Mouse (Mus musculus) bone marrow, adult 2 months (tissue): ENCODE measurements around the gene Pcare. TPM values are rescaled to one million over a fixed set of nuclear protein-coding genes. Genes with fewer than 3 reads are reported as not detected.

Experiments used
- H3K27ac ChIP-seq: fragments of 200-500 bp; 2 replicates; pipeline ENCODE4 v1.5.1; 2012; ENCODE audit warnings: low read depth, mild to moderate bottlenecking, control low read depth, inconsistent platforms, low read length; ENCODE audit not compliant: control insufficient read depth, poor library complexity, insufficient read depth
- H3K4me1 ChIP-seq: fragments of 200-500 bp; 2 replicates; pipeline ENCODE4 v1.6.1; 2011; ENCODE audit warnings: low read length; ENCODE audit not compliant: control insufficient read depth, insufficient read depth
- H3K4me3 ChIP-seq: fragments of 200-500 bp; replicated peaks from 2 replicates; pipeline ENCODE3; 2011; ENCODE audit warnings: mild to moderate bottlenecking, low read depth, low read length, control low read depth; ENCODE audit not compliant: control insufficient read depth
- CTCF ChIP-seq: fragments of 200-500 bp; IDR thresholded peaks from 2 replicates; pipeline ENCODE4 v1.5.1; 2011; ENCODE audit warnings: low read length, control low read depth; ENCODE audit not compliant: control insufficient read depth, insufficient read depth
- POLR2A ChIP-seq: fragments of 200-500 bp; IDR thresholded peaks from 2 replicates; pipeline ENCODE4 v1.6.1; 2011; ENCODE audit warnings: low read depth, mild to moderate bottlenecking, control low read depth, low read length, borderline replicate concordance; ENCODE audit not compliant: control insufficient read depth
- WGBS: fragments of 180-500 bp; shearing (Covaris S2); methylation state at CpG from one replicate; pipeline ENCODE4 v1.1.7; 2018; 5-methylcytosine and 5-hydroxymethylcytosine counted together
- polyA plus RNA-seq: library from polyadenylated mRNA; stranded (reverse); fragments of >200 nt; gene quantifications from 2 replicates; pipeline ENCODE4 v1.2.4, GENCODE M21; 2011; ENCODE audit warnings: low replicate concordance; ENCODE audit not compliant: missing spikeins, insufficient read depth, insufficient read length

The Pcare gene
- not detected in 2 replicates for polyA plus RNA-seq

GRCm38 (mm10) chr17:71752831-71753230 lies at the start of gene Pcare:
Pcare (minus strand) TSS chr17:71752894.
- 78% methylated on average over 10 of the region's 10 CpGs for WGBS
- TF ChIP-seq POLR2A (no peak), CTCF (no peak)
- Histone ChIP-seq H3K27ac (no peak within 1 kb of the TSS), H3K4me1 (no peaks in the 10 kb centered on the region), H3K4me3 (no peak within 1 kb of the TSS)

GRCm38 (mm10) chr17:71795521-71796205 lies 43.0 kb upstream of the Pcare start:
- H3K4me1 ChIP-seq = no peaks in the 10 kb centered on the region
- no peak for TF ChIP-seq CTCF
- TF ChIP-seq POLR2A = no peak
- H3K4me3 ChIP-seq = no peak overlapping the region
- 80% methylated on average over 15 of the region's 15 CpGs for WGBS
- no peak overlapping the region for H3K27ac ChIP-seq

GRCm38 (mm10) chr17:71791622-71792021 lies 38.9 kb upstream of the Pcare start:
- WGBS = 82% methylated on average over 4 of the region's 4 CpGs

GRCm38 (mm10) chr17:71791109-71791508 lies 38.4 kb upstream of the Pcare start:
- no peak overlapping the region for H3K27ac ChIP-seq
- H3K4me1 ChIP-seq = no peaks in the 10 kb centered on the region
- TF ChIP-seq CTCF (no peak), POLR2A (no peak)
- H3K4me3 ChIP-seq = no peak overlapping the region
- WGBS = 81% methylated on average over 4 of the region's 4 CpGs

More at GRCm38 (mm10) chr17:71791622-71792021, 38.9 kb upstream of the Pcare start:
- TF ChIP-seq POLR2A (no peak), CTCF (no peak)
- Histone ChIP-seq H3K4me3 (no peak overlapping the region), H3K4me1 (no peaks in the 10 kb centered on the region), H3K27ac (no peak overlapping the region)

GRCm38 (mm10) chr17:71786456-71786855 lies 33.8 kb upstream of the Pcare start:
- no peaks in the 10 kb centered on the region; the same call in 1 of the 2 replicates for H3K4me1 ChIP-seq
- H3K27ac ChIP-seq = no peak overlapping the region
- TF ChIP-seq POLR2A (no peak), CTCF (no peak)
- H3K4me3 ChIP-seq = no peak overlapping the region

- WGBS = 42% methylated on average over 10 of the region's 10 CpGs
- TF ChIP-seq POLR2A (no peak), CTCF (no peak)
- H3K27ac ChIP-seq = no peak overlapping the region
- H3K4me1 ChIP-seq = no peaks in the 10 kb centered on the region; the same call in 1 of the 2 replicates
- H3K4me3 ChIP-seq = no peak overlapping the region
Observed at GRCm38 (mm10) chr17:71783366-71783735, 30.7 kb upstream of the Pcare start.

GRCm38 (mm10) chr17:71782699-71783365 lies 30.1 kb upstream of the Pcare start:
- 2% methylated on average over 58 of the region's 59 CpGs for WGBS
- no peak overlapping the region for H3K27ac ChIP-seq
- H3K4me3 ChIP-seq = no peak overlapping the region
- no peaks in the 10 kb centered on the region; the same call in 1 of the 2 replicates for H3K4me1 ChIP-seq
- TF ChIP-seq CTCF (no peak), POLR2A (no peak)

- 2% methylated on average over 29 of the region's 29 CpGs for WGBS
- H3K27ac ChIP-seq = no peak overlapping the region
- H3K4me1 ChIP-seq = no peaks in the 10 kb centered on the region; the same call in 1 of the 2 replicates
- H3K4me3 ChIP-seq = no peak overlapping the region
- no peak for TF ChIP-seq CTCF
- TF ChIP-seq POLR2A = no peak
Observed at GRCm38 (mm10) chr17:71782242-71782698, 29.6 kb upstream of the Pcare start.
